Mouse (Mus musculus): Measurements from ENCODE around the gene Acox3. TPM values are rescaled to one million over a fixed set of nuclear protein-coding genes. Genes with fewer than 3 reads are reported as not detected.

Acox3 gene
- polyA plus RNA-seq, 1 experiment from 2014 or later: 13.9 TPM

DNA sequence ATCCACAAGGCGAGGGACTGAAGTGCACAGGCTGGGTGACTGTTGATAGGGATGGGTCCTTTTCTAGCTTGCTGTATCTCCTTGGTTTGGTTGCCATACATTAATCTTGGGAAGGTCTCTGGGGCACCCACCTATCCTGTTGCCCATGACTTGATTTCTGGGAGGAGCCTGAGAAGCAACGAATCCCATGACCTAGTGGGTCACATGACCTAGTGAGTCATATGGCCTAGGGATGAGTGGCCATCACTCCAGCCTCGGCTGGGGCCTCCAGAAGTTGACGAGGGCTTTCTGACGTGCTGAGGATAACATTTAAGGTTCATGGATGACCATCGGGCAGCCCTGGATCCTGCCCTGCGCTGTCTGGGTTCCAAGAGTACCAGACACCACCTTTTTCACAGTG lies 22.5 kb downstream of the Acox3 start:
- no peaks in the 10 kb centered on the region for H3K27me3 ChIP-seq (ENCODE audit: control insufficient read depth, insufficient read depth, low read depth, low read length)
- H3K4me3 ChIP-seq (ENCODE audit: low read length): no peak overlapping the region
- peaks cover 11% of the 10 kb centered on the region for H3K36me3 ChIP-seq (ENCODE audit: control insufficient read depth, insufficient read depth, low read length)
- ATAC-seq (ENCODE audit: low read depth): no peak
- no peak overlapping the region for H3K4me2 ChIP-seq (ENCODE audit: low read depth, low read length)
- H3K4me1 ChIP-seq (replicated peaks; ENCODE audit: control insufficient read depth, insufficient read depth, low read length): peaks cover 15% of the 10 kb centered on the region
- no peak overlapping the region for H3K9ac ChIP-seq (ENCODE audit: low read length)
- WGBS: 72% methylated on average over 7 of the region's 7 CpGs
- no peak overlapping the region for H3K27ac ChIP-seq (ENCODE audit: low read length)
- H3K9me3 ChIP-seq (ENCODE audit: control insufficient read depth, low read length): no peaks in the 10 kb centered on the region

DNA sequence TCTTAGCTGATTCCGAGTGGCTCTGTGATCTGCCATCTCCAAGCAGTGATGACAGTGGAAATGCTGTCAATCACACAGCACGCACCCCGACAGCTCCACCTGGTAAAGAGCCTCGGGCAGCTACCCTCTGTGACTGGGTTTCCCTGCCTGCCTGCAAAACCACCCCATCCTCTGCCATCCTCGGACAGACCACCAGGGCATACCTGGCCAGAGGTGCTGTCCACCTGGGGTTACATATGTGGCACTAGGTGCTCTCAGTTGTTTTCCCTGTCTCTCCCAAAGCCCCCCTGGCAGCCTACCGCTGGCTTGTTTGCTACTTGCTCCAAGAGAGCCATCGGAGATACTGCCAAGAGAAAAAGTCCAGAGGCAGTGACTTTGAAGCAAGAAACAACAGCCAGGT lies 24.0 kb downstream of the Acox3 start:
- Histone ChIP-seq H3K27me3 (ENCODE audit: control insufficient read depth, insufficient read depth, low read depth, low read length) (no peaks in the 10 kb centered on the region), H3K4me1 (replicated peaks; ENCODE audit: control insufficient read depth, insufficient read depth, low read length) (peaks cover 15% of the 10 kb centered on the region), H3K4me2 (ENCODE audit: low read depth, low read length) (no peak overlapping the region), H3K36me3 (ENCODE audit: control insufficient read depth, insufficient read depth, low read length) (peaks cover 9% of the 10 kb centered on the region), H3K4me3 (ENCODE audit: low read length) (no peak overlapping the region), H3K27ac (ENCODE audit: low read length) (no peak overlapping the region), H3K9ac (ENCODE audit: low read length) (no peak overlapping the region), H3K9me3 (ENCODE audit: control insufficient read depth, low read length) (no peaks in the 10 kb centered on the region)
- no peak for ATAC-seq (ENCODE audit: low read depth)
- 85% methylated on average over 7 of the region's 7 CpGs for WGBS

DNA sequence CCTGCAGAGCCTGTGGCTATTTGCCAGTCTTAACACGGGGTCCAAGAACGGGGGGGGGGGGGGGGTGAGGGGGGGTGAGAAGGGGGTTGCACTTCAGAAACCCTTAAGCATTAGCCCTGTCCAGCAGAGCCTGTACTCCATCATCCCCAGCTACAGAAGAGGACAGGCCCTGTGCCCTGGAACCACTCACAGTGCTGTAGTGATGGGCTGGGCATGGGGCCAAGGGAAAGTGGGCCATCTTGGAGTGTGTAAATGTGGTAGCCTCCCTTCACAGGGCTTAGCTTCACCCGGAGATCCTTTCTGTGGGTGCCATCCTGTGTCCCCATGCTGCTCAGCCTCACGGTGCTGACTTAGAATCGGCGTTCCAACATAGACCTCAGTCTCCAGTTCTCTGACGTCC lies 24.9 kb downstream of the Acox3 start:
- Histone ChIP-seq H3K27me3 (ENCODE audit: control insufficient read depth, insufficient read depth, low read depth, low read length) (no peaks in the 10 kb centered on the region), H3K4me3 (ENCODE audit: low read length) (no peak overlapping the region), H3K4me1 (replicated peaks; ENCODE audit: control insufficient read depth, insufficient read depth, low read length) (peaks cover 15% of the 10 kb centered on the region), H3K9ac (ENCODE audit: low read length) (no peak overlapping the region), H3K4me2 (ENCODE audit: low read depth, low read length) (no peak overlapping the region), H3K27ac (ENCODE audit: low read length) (no peak overlapping the region), H3K36me3 (ENCODE audit: control insufficient read depth, insufficient read depth, low read length) (peaks cover 3% of the 10 kb centered on the region; the same call in 1 of the 2 replicates), H3K9me3 (ENCODE audit: control insufficient read depth, low read length) (no peaks in the 10 kb centered on the region)
- WGBS: 72% methylated on average over 6 of the region's 7 CpGs
- peak; percentile 84 for ATAC-seq (ENCODE audit: low read depth)

DNA sequence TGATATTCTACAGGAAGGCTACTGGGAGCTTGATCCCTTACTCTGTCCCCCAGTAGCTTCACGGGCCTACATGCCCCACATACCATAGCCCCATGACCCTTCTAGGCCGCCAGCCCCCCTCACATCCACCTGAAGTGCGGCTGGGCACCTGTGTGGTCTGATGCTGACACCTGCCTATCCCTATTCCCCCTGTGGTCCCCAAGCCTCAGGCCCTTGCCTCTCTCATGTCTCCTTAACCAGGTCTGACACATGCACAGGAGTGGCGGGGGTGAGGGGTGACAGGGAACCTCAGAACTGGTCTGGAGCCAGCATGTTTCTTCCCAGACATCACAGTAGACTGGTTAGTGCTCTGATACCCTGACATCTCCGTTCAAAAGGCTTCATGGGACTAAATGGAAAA lies 25.7 kb downstream of the Acox3 start:
- no peak for ATAC-seq (ENCODE audit: low read depth)
- WGBS: 65% methylated on average over 5 of the region's 5 CpGs
- no peaks in the 10 kb centered on the region for H3K27me3 ChIP-seq (ENCODE audit: control insufficient read depth, insufficient read depth, low read depth, low read length)
- H3K36me3 ChIP-seq (ENCODE audit: control insufficient read depth, insufficient read depth, low read length): no peaks in the 10 kb centered on the region; the same call in 1 of the 2 replicates
- H3K9ac ChIP-seq (ENCODE audit: low read length): no peak overlapping the region
- H3K9me3 ChIP-seq (ENCODE audit: control insufficient read depth, low read length): no peaks in the 10 kb centered on the region
- no peak overlapping the region for H3K4me2 ChIP-seq (ENCODE audit: low read depth, low read length)
- H3K27ac ChIP-seq (ENCODE audit: low read length): no peak overlapping the region
- peaks cover 15% of the 10 kb centered on the region for H3K4me1 ChIP-seq (replicated peaks; ENCODE audit: control insufficient read depth, insufficient read depth, low read length)
- no peak overlapping the region for H3K4me3 ChIP-seq (ENCODE audit: low read length)

DNA sequence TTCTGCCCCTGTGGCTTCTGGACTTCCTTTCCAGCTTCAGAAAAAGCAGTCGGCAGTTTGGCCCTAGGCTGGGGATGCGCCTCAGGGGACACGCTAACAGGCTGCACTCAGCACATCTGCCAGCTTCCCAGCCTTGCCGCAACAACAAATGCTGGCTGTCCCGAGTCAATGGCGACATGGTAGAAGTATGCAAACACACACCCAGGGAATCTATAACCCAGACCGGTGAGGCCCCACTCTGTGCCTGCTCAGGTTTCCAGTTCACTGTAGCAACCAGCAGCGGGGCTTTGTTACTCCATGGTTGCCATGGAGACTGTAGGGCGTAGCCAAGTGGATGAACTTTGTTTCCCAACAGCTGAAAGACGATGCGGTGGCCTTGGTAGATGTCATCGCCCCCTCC lies 26.5 kb downstream of the Acox3 start:
- ATAC-seq (ENCODE audit: low read depth): no peak
- Histone ChIP-seq H3K9me3 (ENCODE audit: control insufficient read depth, low read length) (no peaks in the 10 kb centered on the region), H3K4me3 (ENCODE audit: low read length) (no peak overlapping the region), H3K36me3 (ENCODE audit: control insufficient read depth, insufficient read depth, low read length) (no peaks in the 10 kb centered on the region; the same call in 1 of the 2 replicates), H3K4me1 (replicated peaks; ENCODE audit: control insufficient read depth, insufficient read depth, low read length) (peaks cover 15% of the 10 kb centered on the region), H3K27ac (ENCODE audit: low read length) (no peak overlapping the region), H3K4me2 (ENCODE audit: low read depth, low read length) (no peak overlapping the region), H3K27me3 (ENCODE audit: control insufficient read depth, insufficient read depth, low read depth, low read length) (no peaks in the 10 kb centered on the region), H3K9ac (ENCODE audit: low read length) (no peak overlapping the region)
- 27% methylated on average over 12 of the region's 12 CpGs for WGBS

DNA sequence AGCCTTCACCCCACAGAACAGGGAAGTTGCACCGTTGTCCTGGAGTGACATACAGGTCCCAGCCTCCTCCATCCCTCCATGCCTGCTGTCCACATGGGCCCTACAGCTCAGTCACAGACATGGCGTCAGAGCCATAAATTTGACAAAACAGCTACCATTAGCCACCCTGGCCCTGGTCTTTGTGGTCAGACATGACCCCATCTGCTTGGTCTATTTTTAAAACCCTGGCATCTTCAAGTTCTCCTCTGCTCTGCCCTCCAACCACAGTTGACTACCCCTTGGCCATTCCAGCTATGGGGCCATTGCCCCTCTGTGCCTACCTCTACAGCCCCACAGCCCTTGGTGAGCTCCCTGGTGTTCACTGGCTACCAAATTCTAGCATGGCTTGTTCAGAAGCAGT lies 27.1 kb downstream of the Acox3 start:
- no peak for ATAC-seq (ENCODE audit: low read depth)
- no peak overlapping the region for H3K4me3 ChIP-seq (ENCODE audit: low read length)
- H3K36me3 ChIP-seq (ENCODE audit: control insufficient read depth, insufficient read depth, low read length): no peaks in the 10 kb centered on the region; the same call in 1 of the 2 replicates
- no peaks in the 10 kb centered on the region for H3K27me3 ChIP-seq (ENCODE audit: control insufficient read depth, insufficient read depth, low read depth, low read length)
- H3K9ac ChIP-seq (ENCODE audit: low read length): no peak overlapping the region
- 68% methylated on average over 2 of the region's 2 CpGs for WGBS
- peaks cover 15% of the 10 kb centered on the region for H3K4me1 ChIP-seq (replicated peaks; ENCODE audit: control insufficient read depth, insufficient read depth, low read length)
- H3K27ac ChIP-seq (ENCODE audit: low read length): no peak overlapping the region
- H3K9me3 ChIP-seq (ENCODE audit: control insufficient read depth, low read length): no peaks in the 10 kb centered on the region
- H3K4me2 ChIP-seq (ENCODE audit: low read depth, low read length): no peak overlapping the region

DNA sequence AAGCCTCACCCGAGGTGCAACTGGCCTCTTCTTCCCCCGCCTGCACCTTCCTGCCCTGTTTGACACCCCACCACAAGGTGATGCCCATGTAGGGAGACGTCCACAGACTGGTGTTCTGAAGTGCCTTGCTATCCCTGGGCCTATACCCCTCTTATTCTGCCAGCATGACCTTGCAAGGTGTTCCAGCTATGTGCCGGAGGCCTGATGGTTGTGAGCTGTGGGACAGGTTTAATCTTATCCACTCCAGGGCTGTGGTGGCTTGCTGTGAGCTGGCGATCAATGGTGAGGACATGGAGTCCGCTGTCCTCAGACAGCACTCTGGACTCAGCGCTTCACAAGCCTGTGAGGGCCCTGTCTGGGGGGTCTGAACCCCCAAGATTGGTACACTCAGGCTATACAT lies 27.5 kb downstream of the Acox3 start:
- WGBS: 86% methylated on average over 7 of the region's 7 CpGs
- no peaks in the 10 kb centered on the region for H3K9me3 ChIP-seq (ENCODE audit: control insufficient read depth, low read length)
- no peak overlapping the region for H3K4me3 ChIP-seq (ENCODE audit: low read length)
- no peak for ATAC-seq (ENCODE audit: low read depth)
- H3K9ac ChIP-seq (ENCODE audit: low read length): no peak overlapping the region
- no peak overlapping the region for H3K27ac ChIP-seq (ENCODE audit: low read length)
- no peaks in the 10 kb centered on the region for H3K27me3 ChIP-seq (ENCODE audit: control insufficient read depth, insufficient read depth, low read depth, low read length)
- no peak overlapping the region for H3K4me2 ChIP-seq (ENCODE audit: low read depth, low read length)
- H3K36me3 ChIP-seq (ENCODE audit: control insufficient read depth, insufficient read depth, low read length): no peaks in the 10 kb centered on the region
- H3K4me1 ChIP-seq (replicated peaks; ENCODE audit: control insufficient read depth, insufficient read depth, low read length): peaks cover 15% of the 10 kb centered on the region

DNA sequence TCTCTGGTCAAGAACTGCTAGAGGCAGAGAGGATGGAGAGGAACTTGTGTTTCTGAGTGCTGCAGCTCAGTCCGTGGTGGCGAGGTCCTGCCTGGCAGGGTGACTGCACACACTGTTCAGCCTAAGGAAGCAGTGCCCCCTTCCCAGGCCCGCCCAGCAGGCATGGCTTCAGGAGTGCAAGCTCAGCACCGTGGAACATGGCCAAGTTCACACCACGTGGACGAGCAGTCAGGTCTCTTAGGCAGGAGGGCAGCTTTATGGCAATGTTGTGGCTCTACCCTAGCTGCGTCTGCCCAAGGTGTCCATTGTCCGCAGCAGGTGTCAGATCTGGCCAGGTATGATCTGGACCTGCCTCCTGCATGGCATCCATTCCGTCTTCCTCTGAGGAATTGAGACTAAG lies 28.3 kb downstream of the Acox3 start:
- no peak for ATAC-seq (ENCODE audit: low read depth)
- WGBS: 77% methylated on average over 9 of the region's 9 CpGs
- Histone ChIP-seq H3K4me2 (ENCODE audit: low read depth, low read length) (no peak overlapping the region), H3K4me1 (replicated peaks; ENCODE audit: control insufficient read depth, insufficient read depth, low read length) (peaks cover 15% of the 10 kb centered on the region), H3K9me3 (ENCODE audit: control insufficient read depth, low read length) (no peaks in the 10 kb centered on the region), H3K36me3 (ENCODE audit: control insufficient read depth, insufficient read depth, low read length) (no peaks in the 10 kb centered on the region), H3K4me3 (ENCODE audit: low read length) (no peak overlapping the region), H3K27ac (ENCODE audit: low read length) (no peak overlapping the region), H3K27me3 (ENCODE audit: control insufficient read depth, insufficient read depth, low read depth, low read length) (no peaks in the 10 kb centered on the region), H3K9ac (ENCODE audit: low read length) (no peak overlapping the region)

DNA sequence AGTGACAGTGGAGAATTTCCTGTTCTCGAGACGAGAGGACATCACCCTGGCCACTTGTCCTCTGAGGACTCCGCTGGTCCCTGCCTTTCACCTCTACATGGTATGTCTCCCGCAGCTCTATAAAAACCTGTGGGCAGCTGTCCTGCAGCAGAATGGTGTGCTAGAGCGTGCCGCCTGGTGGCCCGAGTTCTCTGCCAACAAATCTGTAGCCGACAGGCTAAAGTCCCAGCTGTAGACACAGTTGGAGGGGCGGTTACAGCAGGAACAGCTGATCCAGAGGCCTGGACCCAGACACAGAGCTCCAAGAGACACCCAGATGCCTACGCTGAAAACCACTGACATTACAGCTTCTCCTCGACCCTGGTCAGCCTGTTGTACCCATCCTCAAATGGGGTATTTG lies 29.1 kb downstream of the Acox3 start:
- Histone ChIP-seq H3K36me3 (ENCODE audit: control insufficient read depth, insufficient read depth, low read length) (no peaks in the 10 kb centered on the region), H3K27ac (ENCODE audit: low read length) (no peak overlapping the region), H3K27me3 (ENCODE audit: control insufficient read depth, insufficient read depth, low read depth, low read length) (no peaks in the 10 kb centered on the region), H3K4me2 (ENCODE audit: low read depth, low read length) (no peak overlapping the region), H3K4me1 (replicated peaks; ENCODE audit: control insufficient read depth, insufficient read depth, low read length) (peaks cover 15% of the 10 kb centered on the region), H3K4me3 (ENCODE audit: low read length) (no peak overlapping the region), H3K9me3 (ENCODE audit: control insufficient read depth, low read length) (no peaks in the 10 kb centered on the region), H3K9ac (ENCODE audit: low read length) (no peak overlapping the region)
- 68% methylated on average over 11 of the region's 11 CpGs for WGBS
- no peak for ATAC-seq (ENCODE audit: low read depth)

DNA sequence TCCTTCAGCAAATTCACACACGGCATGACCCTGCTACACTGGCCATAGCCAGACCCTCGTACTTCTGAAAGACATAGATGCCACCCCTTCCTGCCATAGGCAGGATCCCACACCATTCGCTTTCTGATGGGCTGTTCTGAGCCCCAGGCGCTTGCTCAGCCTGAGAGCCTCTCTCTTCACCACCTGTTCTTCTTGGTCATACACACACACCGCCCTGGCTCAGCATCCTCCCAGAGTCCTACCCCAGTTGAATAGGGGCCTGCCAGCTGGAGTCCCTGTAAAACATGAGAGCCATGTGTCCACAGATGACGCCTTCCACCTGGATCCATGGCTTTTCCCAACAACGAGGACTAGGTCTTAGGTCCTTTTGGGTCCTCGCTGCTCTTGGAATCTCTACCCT lies 29.9 kb downstream of the Acox3 start:
- Histone ChIP-seq H3K27ac (ENCODE audit: low read length) (no peak overlapping the region), H3K9ac (ENCODE audit: low read length) (no peak overlapping the region), H3K4me2 (ENCODE audit: low read depth, low read length) (no peak overlapping the region), H3K27me3 (ENCODE audit: control insufficient read depth, insufficient read depth, low read depth, low read length) (no peaks in the 10 kb centered on the region), H3K9me3 (ENCODE audit: control insufficient read depth, low read length) (no peaks in the 10 kb centered on the region), H3K36me3 (ENCODE audit: control insufficient read depth, insufficient read depth, low read length) (no peaks in the 10 kb centered on the region), H3K4me3 (ENCODE audit: low read length) (no peak overlapping the region), H3K4me1 (replicated peaks; ENCODE audit: control insufficient read depth, insufficient read depth, low read length) (peaks cover 10% of the 10 kb centered on the region)
- ATAC-seq (ENCODE audit: low read depth): no peak
- WGBS: 81% methylated on average over 8 of the region's 8 CpGs

Data from lung, embryonic 16.5 days (tissue).